Mouse (Mus musculus) C2C12 (cell line): ENCODE measurements around the gene Foxd2. TPM values are rescaled to one million over a fixed set of nuclear protein-coding genes. Genes with fewer than 3 reads are reported as not detected.
A peak's percentile ranks its signal among the peaks of the same experiment; 100 is the strongest.

ENCODE experiments used
- H3K27me3 ChIP-seq: one replicate; pipeline ENCODE4 v1.6.1; 2011; ENCODE audit not compliant: control insufficient read depth, insufficient read depth, insufficient read length
- H3K36me3 ChIP-seq: one replicate; pipeline ENCODE4 v1.6.1; 2011; ENCODE audit not compliant: control insufficient read depth, insufficient read depth
- H3K4me3 ChIP-seq: one replicate; pipeline ENCODE4 v1.5.1; 2011; ENCODE audit warnings: mild to moderate bottlenecking, control low read depth; ENCODE audit not compliant: poor library complexity, insufficient read depth, severe bottlenecking
- H3K79me2 ChIP-seq: one replicate; pipeline ENCODE4 v1.6.1; 2011; ENCODE audit not compliant: control insufficient read depth, insufficient read depth
- H3K79me3 ChIP-seq: one replicate; pipeline ENCODE4 v1.6.1; 2011; ENCODE audit warnings: low read depth, control low read depth
- H3ac ChIP-seq: one replicate; pipeline ENCODE3; 2011; ENCODE audit warnings: low read depth; ENCODE audit not compliant: control insufficient read depth, insufficient read length
- CEBPB ChIP-seq: IDR thresholded peaks from one replicate; pipeline ENCODE4 v1.6.1; 2011; ENCODE audit warnings: low read depth, mild to moderate bottlenecking, control low read depth, moderate library complexity
- CTCF ChIP-seq: IDR thresholded peaks from one replicate; pipeline ENCODE4 v1.5.1; 2011; ENCODE audit not compliant: control insufficient read depth, insufficient read depth, insufficient read length
- FOSL1 ChIP-seq: IDR thresholded peaks from one replicate; pipeline ENCODE4 v1.8.0; 2011; ENCODE audit warnings: mild to moderate bottlenecking, low read length; ENCODE audit not compliant: poor library complexity, insufficient read depth, severe bottlenecking
- MAX ChIP-seq: IDR thresholded peaks from one replicate; pipeline ENCODE4 v1.6.1; 2011; ENCODE audit warnings: mild to moderate bottlenecking, control low read depth
- MYOD1 ChIP-seq: IDR thresholded peaks from one replicate; pipeline ENCODE4 v1.6.1; 2011; ENCODE audit warnings: low read depth; ENCODE audit not compliant: control insufficient read depth, insufficient read length
- MYOG ChIP-seq: IDR thresholded peaks from one replicate; pipeline ENCODE4 v1.6.1; 2011; ENCODE audit not compliant: control insufficient read depth, insufficient read length; ENCODE audit errors: extremely low read depth
- USF1 ChIP-seq: IDR thresholded peaks from one replicate; pipeline ENCODE4 v1.6.1; 2011; ENCODE audit warnings: low read depth, mild to moderate bottlenecking, control low read depth, moderate library complexity
- polyA plus RNA-seq: library from polyadenylated mRNA; unstranded; fragments of >200 nt; fragmentation: generic; extraction: Trizol; gene quantifications from one replicate; pipeline ENCODE4 v1.2.1, GENCODE M21; 2012; ENCODE audit warnings: missing spikeins

Gene Foxd2
- polyA plus RNA-seq, 1 experiment = 0.57 TPM

GRCm38 (mm10) chr4:114909602-114910484, 1.2 kb upstream of the Foxd2 start:
- Histone ChIP-seq H3K36me3 (peaks cover 15% of the 10 kb centered on the region), H3K4me3 (peak overlapping the region; percentile 45), H3ac (peak overlapping the region; percentile 89), H3K79me2 (no peaks in the 10 kb centered on the region), H3K27me3 (no peaks in the 10 kb centered on the region), H3K79me3 (no peaks in the 10 kb centered on the region)
- TF ChIP-seq CTCF = peak; percentile 70
- TF ChIP-seq FOSL1 = no peak
- TF ChIP-seq MYOG = no peak
- TF ChIP-seq MAX = no peak

- Histone ChIP-seq H3K27me3 (no peaks in the 10 kb centered on the region), H3K79me3 (no peaks in the 10 kb centered on the region), H3K36me3 (peaks cover 4% of the 10 kb centered on the region), H3K79me2 (no peaks in the 10 kb centered on the region), H3K4me3 (peak overlapping the region; percentile 45), H3ac (peak overlapping the region; percentile 97)
- TF ChIP-seq CTCF (no peak), MYOD1 (no peak), FOSL1 (no peak), CEBPB (no peak), MYOG (no peak)
Measured at GRCm38 (mm10) chr4:114907951-114908828, 483 bp downstream of the Foxd2 start.

GRCm38 (mm10) chr4:114907056-114907917, 1.4 kb downstream of the Foxd2 start:
- H3K36me3 ChIP-seq = no peaks in the 10 kb centered on the region
- TF ChIP-seq FOSL1 (no peak), CTCF (no peak), MYOD1 (no peak), MYOG (no peak), USF1 (no peak), MAX (no peak), CEBPB (no peak)
- no peaks in the 10 kb centered on the region for H3K79me3 ChIP-seq
- H3ac ChIP-seq = no peak overlapping the region
- no peak overlapping the region for H3K4me3 ChIP-seq
- H3K27me3 ChIP-seq = no peaks in the 10 kb centered on the region
- H3K79me2 ChIP-seq = no peaks in the 10 kb centered on the region

- Histone ChIP-seq H3K79me2 (no peaks in the 10 kb centered on the region), H3ac (no peak overlapping the region), H3K27me3 (peaks cover 9% of the 10 kb centered on the region), H3K36me3 (no peaks in the 10 kb centered on the region), H3K4me3 (no peak overlapping the region), H3K79me3 (no peaks in the 10 kb centered on the region)
- TF ChIP-seq MYOG (no peak), FOSL1 (no peak), MAX (no peak), MYOD1 (no peak), USF1 (no peak), CTCF (no peak), CEBPB (no peak)
Measured at GRCm38 (mm10) chr4:114905969-114906680, 2.5 kb downstream of the Foxd2 start.

GRCm38 (mm10) chr4:114905501-114905900, 3.2 kb downstream of the Foxd2 start:
- peaks cover 14% of the 10 kb centered on the region for H3K27me3 ChIP-seq
- no peak overlapping the region for H3K4me3 ChIP-seq
- no peak overlapping the region for H3ac ChIP-seq
- no peaks in the 10 kb centered on the region for H3K79me2 ChIP-seq
- H3K36me3 ChIP-seq = no peaks in the 10 kb centered on the region
- H3K79me3 ChIP-seq = no peaks in the 10 kb centered on the region
- TF ChIP-seq CTCF (no peak), MAX (no peak), FOSL1 (no peak), USF1 (no peak), MYOG (no peak), CEBPB (no peak), MYOD1 (no peak)
